Mouse (Mus musculus) spleen, adult 2 months (tissue): Measurements from ENCODE around the gene Ebp.

Source experiments
- CTCF ChIP-seq: fragments of 200-500 bp; IDR thresholded peaks from 2 replicates; pipeline ENCODE4 v1.5.1; 2011; ENCODE audit warnings: mild to moderate bottlenecking, inconsistent platforms; ENCODE audit not compliant: insufficient read depth, insufficient read length, insufficient replicate concordance; ENCODE audit errors: extremely low read depth
- POLR2A ChIP-seq: fragments of 200-500 bp; IDR thresholded peaks from 2 replicates; pipeline ENCODE4 v1.6.1; 2011; ENCODE audit warnings: low read depth, low read length, inconsistent platforms

DNA sequence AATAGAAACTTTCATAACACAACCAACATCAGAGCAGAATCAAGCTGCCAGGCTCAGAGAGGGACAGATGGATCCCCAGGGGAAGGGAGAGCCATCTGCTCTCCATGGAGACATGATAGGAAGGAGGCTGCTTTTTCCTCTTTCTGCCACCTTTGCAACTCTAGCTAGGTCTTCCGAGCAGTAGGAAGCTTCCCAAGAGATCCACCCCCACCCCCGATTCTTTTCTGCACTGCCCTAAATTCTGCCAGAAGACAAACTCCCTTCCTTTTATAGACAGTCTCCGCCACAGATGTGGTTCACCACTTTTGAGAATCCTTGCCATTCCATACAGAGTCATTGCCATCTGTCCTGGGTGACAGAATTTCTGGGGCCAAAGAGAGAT is 29.0 kb upstream of the Ebp start:
- TF ChIP-seq CTCF (no peak), POLR2A (no peak)
